In genomic region chr8:11572428-11572827, GRCm38 (mm10) we compare ENCODE assay signal across 26 mouse cellular contexts.
"Had no signal": no experiment of that assay in that cellular context is flagged by ENCODE, and none has a peak within 500 bp of the region (broad histone marks: within the 10 kb centered on the region; RNA-seq: fewer than 3 reads in every experiment).

No protein-coding gene starts in this region.

- H3K36me3 ChIP-seq: intestine, embryonic 15.5 days had no signal

- H3K27ac ChIP-seq: gastrocnemius, adult 2 months; heart, adult 2 months; heart, embryonic 13.5 days; heart, embryonic 15.5 days; hindbrain, embryonic 10.5 days; hindbrain, embryonic 12.5 days; hindbrain, embryonic 14.5 days; intestine, embryonic 15.5 days; limb, embryonic 13.5 days; limb, embryonic 15.5 days; liver, embryonic 12.5 days; liver, embryonic 14.5 days had no signal

- H3K4me3 ChIP-seq: gastrocnemius, adult 2 months; heart, adult 2 months; heart, embryonic 13.5 days; heart, embryonic 15.5 days; hindbrain, embryonic 10.5 days; hindbrain, embryonic 12.5 days; intestine, embryonic 15.5 days; limb, embryonic 13.5 days; limb, embryonic 15.5 days; liver, embryonic 12.5 days had no signal

- H3K9ac ChIP-seq: heart, embryonic 13.5 days; heart, embryonic 15.5 days; hindbrain, embryonic 12.5 days; hindbrain, embryonic 14.5 days; intestine, embryonic 15.5 days; limb, embryonic 13.5 days; limb, embryonic 15.5 days; liver, embryonic 12.5 days; liver, embryonic 14.5 days had no signal

- H3K27me3 ChIP-seq: heart, embryonic 13.5 days; heart, embryonic 15.5 days; hindbrain, embryonic 12.5 days; intestine, embryonic 15.5 days; limb, embryonic 13.5 days; limb, embryonic 15.5 days; liver, embryonic 12.5 days had no signal

- ATAC-seq: hindbrain, embryonic 16.5 days; inflammation-experienced regulatory T-cells, adult 6 months; intestine, embryonic 15.5 days; intestine, postnatal 0 days; liver, embryonic 12.5 days had no signal

- H3K4me1 ChIP-seq: hindbrain, embryonic 12.5 days had no signal

- H3K4me2 ChIP-seq: heart, embryonic 11.5 days; heart, embryonic 13.5 days; heart, embryonic 15.5 days; hindbrain, embryonic 12.5 days; hindbrain, embryonic 14.5 days; intestine, embryonic 15.5 days; limb, embryonic 13.5 days; limb, embryonic 15.5 days; liver, embryonic 12.5 days had no signal

- H3K9me3 ChIP-seq: heart, embryonic 13.5 days; heart, embryonic 15.5 days; hindbrain, embryonic 10.5 days; hindbrain, embryonic 12.5 days; intestine, embryonic 15.5 days; limb, embryonic 13.5 days; limb, embryonic 15.5 days; liver, embryonic 12.5 days had no signal

- DNase-seq: gastrocnemius, adult 2 months; gastrocnemius, postnatal 10 days; gastrocnemius, postnatal 25 days; heart, adult 2 months; heart, postnatal 4 days; kidney, adult 18-20 months; kidney, adult 8-10 months; kidney, postnatal 10 days; kidney, postnatal 25 days; kidney, postnatal 4 days; layer of hippocampus, adult 9-11 months; layer of hippocampus, postnatal 36 days had no signal
